Mouse (Mus musculus) CD4-positive helper T cell, adult 2 months (primary cell): Measurements from ENCODE around the gene Vmn2r3.
"Not testable (repeated sequence)": the region's sequence is repeated elsewhere in the genome, so short reads cannot be mapped to it uniquely, and the experiment has no call there.

Experiments used
- DNase-seq: peaks from one replicate; pipeline ENCODE4 v3.0.0-alpha.2; 2012; ENCODE audit warnings: low read depth, missing footprints, low spot score

Vmn2r3 gene

DNA sequence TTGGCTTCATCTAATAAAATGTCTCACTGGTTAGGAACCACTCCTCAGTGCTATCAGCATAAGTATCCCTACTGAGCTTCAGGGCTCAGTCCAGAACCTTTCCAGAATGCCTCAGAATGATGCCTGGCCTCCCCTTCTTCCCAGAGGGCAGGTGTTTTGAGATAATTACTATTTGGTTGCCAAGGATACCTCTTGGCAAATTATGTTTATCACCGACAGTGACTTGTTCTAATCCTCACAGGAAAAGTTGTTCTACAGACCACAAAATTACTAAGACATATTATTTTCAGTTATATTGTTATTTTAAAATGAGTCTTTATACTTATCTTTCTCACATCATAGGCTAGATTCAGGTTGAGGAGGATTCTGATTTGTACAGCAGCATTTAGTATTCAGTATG, at the start of gene Vmn2r3:
TSS of gene Vmn2r3 (minus strand) at position 101 of the 400 bp plus-strand sequence.
- DNase-seq: no peak

DNA sequence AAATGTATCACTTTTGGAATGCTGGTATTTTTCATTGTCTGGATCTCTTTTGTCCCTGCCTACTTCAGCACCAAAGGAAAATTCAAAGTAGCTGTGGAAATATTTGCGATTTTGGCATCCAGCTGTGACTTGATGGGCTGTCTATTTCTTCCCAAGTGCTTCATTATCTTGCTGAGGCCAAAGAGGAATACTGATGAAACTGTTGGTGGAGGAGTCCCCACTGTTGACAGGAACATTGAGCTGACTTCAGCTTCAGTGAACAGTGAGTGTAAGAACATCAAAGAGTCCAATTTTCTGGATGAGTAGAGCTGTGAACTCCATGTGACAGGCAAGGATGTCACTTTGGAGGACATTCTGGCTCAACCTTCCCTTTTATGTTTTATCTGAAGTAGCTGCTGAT, 43.0 kb upstream of the Vmn2r3 start:
- no peak for DNase-seq

DNA sequence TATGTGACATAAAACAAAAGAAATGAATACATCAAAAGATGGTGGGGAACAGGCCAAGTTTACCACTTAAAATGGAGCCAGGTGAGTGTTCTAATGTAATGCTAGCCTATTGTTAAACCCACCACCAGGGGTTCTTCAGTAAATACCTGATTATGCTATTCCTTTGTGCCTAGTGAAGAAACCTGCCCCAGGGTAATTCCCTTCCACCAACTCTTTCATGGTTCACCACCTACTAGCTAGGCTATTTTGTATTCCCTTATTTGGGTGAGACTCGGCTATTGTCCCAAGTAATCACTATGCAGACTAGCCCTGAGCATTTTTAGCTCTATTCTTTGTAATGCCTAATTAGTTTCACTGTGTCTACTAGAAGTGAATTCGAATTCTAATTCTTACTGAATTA, 32.3 kb upstream of the Vmn2r3 start:
- DNase-seq: no peak

DNA sequence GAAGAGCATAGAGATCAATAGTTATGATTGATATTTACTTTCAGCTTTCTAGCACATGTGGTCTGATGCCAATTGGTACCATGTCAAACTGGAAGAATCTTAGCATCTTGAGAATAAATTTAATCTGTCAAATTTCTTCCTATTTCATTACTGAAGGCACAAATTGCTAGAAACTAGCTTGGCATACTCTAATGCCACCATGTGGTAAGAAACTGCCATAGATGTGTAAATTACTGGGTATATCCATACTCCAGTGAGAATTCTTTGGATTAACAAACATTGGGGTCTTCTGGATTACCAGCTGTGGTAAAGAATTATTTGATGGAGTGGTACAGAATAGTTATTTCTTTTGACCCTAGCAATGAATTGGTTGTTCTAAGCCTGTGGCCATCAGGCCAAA, 17.3 kb upstream of the Vmn2r3 start:
- no peak for DNase-seq

DNA sequence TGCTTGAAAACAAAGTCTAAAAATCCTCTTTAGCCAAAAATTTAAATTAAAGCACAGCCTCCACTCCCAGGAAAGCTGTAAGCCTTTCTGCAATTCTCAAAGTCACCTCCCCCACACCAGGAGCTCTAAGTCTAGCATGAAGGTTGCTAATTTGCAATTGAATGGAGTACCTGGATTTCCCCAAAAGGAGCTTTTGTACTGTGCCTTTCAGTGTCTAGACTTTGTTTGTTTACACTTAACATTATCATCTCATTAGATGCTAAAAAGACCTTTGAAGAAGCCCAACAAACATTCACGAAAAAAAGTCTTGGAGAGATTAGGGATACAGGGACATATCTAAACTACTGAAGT, 23.8 kb downstream of the Vmn2r3 start:
- no peak for DNase-seq

DNA sequence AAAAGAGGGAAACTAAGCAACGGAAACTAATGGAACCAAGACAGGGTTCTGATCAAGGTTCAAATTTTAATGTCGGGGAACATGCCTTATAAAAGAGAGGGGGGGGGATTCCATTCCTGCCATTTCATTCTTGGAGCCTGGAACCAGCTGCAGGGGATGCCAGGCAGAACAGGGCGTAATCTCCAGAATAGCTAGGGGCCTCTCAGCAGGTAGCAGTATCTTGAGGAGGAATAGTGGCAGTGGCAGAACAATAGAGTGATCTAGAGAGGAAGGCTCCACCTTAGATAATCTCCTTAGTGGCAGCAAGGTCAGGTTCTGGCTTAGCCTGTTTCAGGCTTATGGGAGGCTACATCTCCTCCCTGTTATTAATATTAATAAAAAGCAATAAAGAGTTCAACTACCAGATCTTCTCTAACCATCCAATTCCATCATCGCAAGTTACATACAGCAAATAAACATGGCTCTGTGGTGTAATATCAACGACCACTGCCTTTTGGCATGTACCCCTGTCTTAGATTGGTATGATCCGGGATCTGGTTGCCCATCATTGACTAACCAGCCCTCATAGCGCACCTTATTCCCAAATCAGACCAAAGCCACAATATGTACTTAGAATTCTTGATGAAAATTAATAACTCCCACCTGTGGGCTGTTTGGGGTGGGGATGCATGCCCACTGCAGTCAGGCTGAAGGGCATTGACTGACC, 24.3 kb downstream of the Vmn2r3 start:
- not testable (repeated sequence) for DNase-seq

DNA sequence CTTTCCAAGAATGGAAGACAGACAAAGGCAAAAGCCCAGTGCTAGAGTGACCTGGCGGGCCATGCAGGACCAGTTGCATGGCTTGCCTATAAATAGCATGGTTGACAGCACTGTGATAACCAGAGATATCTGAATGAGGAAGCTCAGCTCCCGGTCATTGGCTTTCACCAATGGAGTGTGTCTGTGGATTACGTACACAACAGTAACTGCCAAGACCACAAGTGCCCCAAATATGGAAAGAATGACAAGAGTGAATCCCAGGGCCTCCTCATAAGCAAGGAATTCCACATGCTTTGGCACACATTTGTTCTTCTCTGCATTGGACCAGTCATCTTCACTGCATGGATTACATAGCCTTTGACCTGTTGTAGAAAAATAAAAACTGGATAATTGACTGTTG, 29.9 kb downstream of the Vmn2r3 start:
- no peak for DNase-seq

DNA sequence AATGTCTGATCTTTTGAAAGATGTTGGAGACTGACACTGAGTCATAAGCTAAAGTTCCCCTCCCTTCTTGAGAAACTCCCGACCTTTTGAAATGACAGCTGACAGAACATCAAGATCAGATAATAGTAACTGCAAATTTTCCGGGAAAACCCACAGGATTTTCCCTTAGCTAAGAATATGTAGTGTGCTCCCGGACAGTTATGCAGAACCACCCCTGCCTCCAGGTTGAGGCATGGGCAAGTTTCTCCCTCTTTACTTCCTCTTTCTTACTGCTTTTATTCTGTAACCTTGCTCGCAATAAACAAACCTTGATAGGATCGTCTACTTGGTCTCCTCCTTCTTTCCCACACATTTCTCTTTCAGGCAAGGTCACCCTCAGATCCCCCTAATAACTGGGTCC, 37.9 kb downstream of the Vmn2r3 start:
- DNase-seq: no peak

DNA sequence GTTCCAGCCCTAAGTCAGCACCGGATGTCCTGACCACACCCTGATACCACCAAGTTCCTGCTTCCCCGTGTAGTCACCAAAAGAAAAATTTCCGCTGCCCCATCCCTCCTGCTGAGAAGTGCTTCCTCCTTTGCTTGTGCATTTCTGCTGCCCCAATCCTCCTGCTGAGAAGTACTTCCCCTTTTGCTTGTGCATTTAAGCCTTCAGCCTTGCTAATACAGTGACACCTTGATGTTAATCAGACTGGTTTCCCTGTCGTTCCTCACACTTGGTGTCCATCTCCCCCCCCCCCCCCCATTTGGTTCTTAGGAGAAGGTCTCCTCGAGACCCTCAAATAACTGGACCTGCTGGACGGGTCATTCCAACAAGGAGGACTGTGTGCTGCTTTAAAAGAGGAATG, 39.0 kb downstream of the Vmn2r3 start:
- DNase-seq: not testable (repeated sequence)

DNA sequence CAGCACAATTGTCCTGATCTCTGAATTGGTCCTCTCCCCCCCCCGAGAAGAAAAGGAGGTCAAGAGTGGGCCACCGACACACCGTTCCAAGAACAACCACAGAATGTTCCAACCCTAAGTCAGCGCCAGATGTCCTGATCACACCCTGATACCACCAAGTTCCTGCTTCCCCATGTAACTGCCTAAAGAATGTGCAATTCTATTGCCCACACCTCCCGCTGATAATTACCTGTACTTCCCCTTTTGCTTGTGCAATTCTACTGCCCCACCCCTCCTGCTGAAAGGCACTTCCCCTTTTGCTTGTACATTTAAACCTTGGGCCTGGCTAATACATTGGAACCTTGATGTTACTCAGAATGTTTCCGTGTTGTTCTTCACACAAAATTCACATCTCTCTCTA, 54.0 kb downstream of the Vmn2r3 start:
- not testable (repeated sequence) for DNase-seq

DNA sequence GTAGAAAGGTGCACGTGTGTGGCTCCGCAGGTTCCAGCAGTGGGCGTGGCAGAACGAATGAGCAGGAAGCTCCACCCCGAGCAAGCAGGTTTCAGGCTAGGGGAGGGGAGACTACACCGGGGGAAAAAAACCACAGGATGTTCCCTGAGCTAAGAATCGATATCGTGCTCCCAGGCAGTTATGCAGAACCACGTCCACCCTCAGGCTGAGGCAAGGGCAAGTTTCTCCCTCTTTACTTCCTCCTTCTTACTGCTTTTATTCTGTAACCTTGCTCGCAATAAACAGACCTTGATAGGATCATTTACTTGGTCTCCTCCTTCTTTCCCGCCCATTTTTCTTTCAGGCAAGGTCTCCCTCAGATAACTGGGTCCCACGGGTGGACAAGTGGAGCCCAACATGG, 55.9 kb downstream of the Vmn2r3 start:
- not testable (repeated sequence) for DNase-seq

DNA sequence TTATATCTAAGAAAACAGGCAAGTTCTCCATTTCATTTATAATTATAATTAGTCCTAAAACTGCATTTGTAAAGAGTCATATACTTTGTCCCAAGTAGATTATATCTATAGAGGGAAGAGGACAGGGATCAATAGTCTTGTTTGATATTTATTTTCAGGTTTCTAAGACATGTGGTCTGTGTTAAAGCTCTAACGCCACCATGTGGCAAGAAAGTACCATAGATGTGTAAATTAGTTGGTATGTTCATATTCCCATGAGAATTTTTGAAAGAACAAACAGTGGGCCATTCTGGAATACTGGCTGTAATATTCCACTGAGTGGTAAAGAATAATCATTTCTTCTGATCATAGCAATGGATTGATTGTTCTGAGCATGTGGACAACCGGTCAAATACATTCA, 62.3 kb downstream of the Vmn2r3 start:
- no peak for DNase-seq
